Mouse (Mus musculus): ENCODE data around the gene Asic3.

Gene Asic3

GRCm38 (mm10) chr5:24453283-24453984 lies 40.2 kb downstream of the Asic3 start:
- DNase-seq = no peak

GRCm38 (mm10) chr5:24453985-24454303 lies 40.8 kb downstream of the Asic3 start:
- DNase-seq = no peak

- DNase-seq = no peak
These were observed 41.9 kb downstream of the Asic3 start for GRCm38 (mm10) chr5:24455076-24455475.

- no peak for DNase-seq
These were observed 42.4 kb downstream of the Asic3 start for GRCm38 (mm10) chr5:24455613-24456012.

GRCm38 (mm10) chr5:24466762-24467161 lies 53.6 kb downstream of the Asic3 start:
- no peak for DNase-seq
